Mouse (Mus musculus) hindbrain, embryonic 15.5 days (tissue): Measurements from ENCODE around the gene Tbc1d2b. TPM values are rescaled to one million over a fixed set of nuclear protein-coding genes. Genes with fewer than 3 reads are reported as not detected.
A peak's percentile ranks its signal among the peaks of the same experiment; 100 is the strongest.

ENCODE experiments used
- ATAC-seq: fragments of 200-750 bp; cut with Nextera tagmentation; 2 replicates; pipeline ENCODE4 v1.8.0; 2017; ENCODE audit warnings: low read depth, moderate number of reproducible peaks, moderate TSS enrichment; ENCODE audit not compliant: low FRiP score
- H3K27ac ChIP-seq: fragments of 300-500 bp; sonication (generic); replicated peaks from 2 replicates; pipeline ENCODE4 v1.5.1; 2015; ENCODE audit warnings: mild to moderate bottlenecking, inconsistent platforms
- H3K27me3 ChIP-seq: fragments of 300-500 bp; sonication (generic); 2 replicates; pipeline ENCODE4 v1.6.1; 2015; ENCODE audit warnings: control low read depth, inconsistent platforms
- H3K36me3 ChIP-seq: fragments of 300-500 bp; sonication (generic); 2 replicates; pipeline ENCODE4 v1.6.1; 2015; ENCODE audit warnings: control low read depth, inconsistent platforms
- H3K4me1 ChIP-seq: fragments of 300-500 bp; sonication (generic); replicated peaks from 2 replicates; pipeline ENCODE4 v1.6.1; 2015; ENCODE audit warnings: control low read depth, inconsistent platforms
- H3K4me2 ChIP-seq: fragments of 300-500 bp; sonication (generic); 2 replicates; pipeline ENCODE4 v1.6.1; 2015; ENCODE audit warnings: moderate library complexity, mild to moderate bottlenecking, inconsistent platforms
- H3K4me3 ChIP-seq: fragments of 300-500 bp; sonication (generic); 2 replicates; pipeline ENCODE4 v1.5.1; 2015; ENCODE audit warnings: mild to moderate bottlenecking, inconsistent platforms
- H3K9ac ChIP-seq: fragments of 300-500 bp; sonication (generic); 2 replicates; pipeline ENCODE4 v1.6.1; 2015; ENCODE audit warnings: inconsistent platforms
- H3K9me3 ChIP-seq: fragments of 300-500 bp; sonication (generic); 2 replicates; pipeline ENCODE4 v1.6.1; 2016; ENCODE audit warnings: control low read depth, inconsistent platforms
- WGBS: fragments of 180-500 bp; shearing (Covaris S2); methylation state at CpG from one replicate; pipeline ENCODE4 v1.1.7; 2015; 5-methylcytosine and 5-hydroxymethylcytosine counted together
- polyA plus RNA-seq: library from polyadenylated mRNA; unstranded; fragments of >200 nt; fragmentation: Nextera tagmentation; extraction: Ambion mirVana; gene quantifications from 2 replicates; pipeline ENCODE4 v1.2.1, GENCODE M21; 2015

Tbc1d2b gene
- polyA plus RNA-seq, 1 experiment from 2014 or later: 6.7 TPM

- ATAC-seq: no peak
- no peak overlapping the region for H3K9ac ChIP-seq
- no peaks in the 10 kb centered on the region for H3K4me1 ChIP-seq
- no peaks in the 10 kb centered on the region for H3K9me3 ChIP-seq
- WGBS: 72% methylated on average over 3 of the region's 3 CpGs
- H3K4me3 ChIP-seq: no peak overlapping the region
- no peak overlapping the region for H3K4me2 ChIP-seq
- H3K27ac ChIP-seq: no peak overlapping the region
- no peaks in the 10 kb centered on the region for H3K36me3 ChIP-seq
- no peaks in the 10 kb centered on the region for H3K27me3 ChIP-seq
Measured at GRCm38 (mm10) chr9:90262063-90262462, 8.5 kb downstream of the Tbc1d2b start.

DNA sequence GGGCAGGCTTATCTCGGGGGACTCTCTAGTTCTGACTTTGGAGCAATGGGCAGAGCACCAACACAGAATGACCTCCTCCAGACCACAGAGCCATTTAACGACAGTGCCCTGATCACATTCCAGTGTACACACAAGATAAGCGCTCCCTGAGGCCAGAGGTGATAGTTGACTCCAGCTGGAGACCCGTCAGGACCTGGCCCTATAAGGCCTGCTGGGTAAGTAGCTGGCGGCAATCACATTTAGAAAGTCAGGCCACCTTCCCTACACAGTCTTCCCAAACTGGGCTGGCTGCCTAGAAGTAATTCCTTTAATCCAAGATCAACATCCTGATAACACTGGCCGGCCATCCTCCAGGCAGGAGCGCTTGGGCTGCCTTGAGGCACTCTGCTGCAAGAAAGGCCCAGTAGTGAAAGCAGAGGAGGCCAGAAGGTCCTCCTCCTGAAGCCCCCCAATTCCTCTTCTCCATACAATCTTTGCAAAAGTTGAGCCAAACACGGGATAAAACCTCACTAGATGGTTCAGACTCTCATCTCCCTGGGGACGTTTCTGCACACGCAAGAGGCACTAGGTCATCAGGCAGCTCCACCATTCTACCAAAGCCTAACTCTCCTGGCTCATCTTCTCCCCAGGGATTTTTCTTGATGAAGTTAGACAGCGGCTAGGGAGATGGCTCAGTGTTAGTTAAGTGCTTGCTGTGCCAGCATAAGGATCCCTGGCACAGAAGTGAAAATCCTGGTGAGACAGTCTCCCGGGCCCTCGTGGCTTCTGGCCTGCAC lies 9.8 kb downstream of the Tbc1d2b start:
- no peak overlapping the region for H3K27ac ChIP-seq
- no peak overlapping the region for H3K4me3 ChIP-seq
- WGBS: 75% methylated on average over 13 of the region's 13 CpGs
- ATAC-seq: no peak
- H3K9me3 ChIP-seq: no peaks in the 10 kb centered on the region
- no peak overlapping the region for H3K9ac ChIP-seq
- H3K27me3 ChIP-seq: no peaks in the 10 kb centered on the region
- H3K36me3 ChIP-seq: no peaks in the 10 kb centered on the region
- H3K4me2 ChIP-seq: no peak overlapping the region
- H3K4me1 ChIP-seq: 0 out of 2 replicates have a peak, but pooled peaks cover 3% of the 10 kb centered on the region

- Histone ChIP-seq H3K27me3 (no peaks in the 10 kb centered on the region), H3K27ac (no peak overlapping the region), H3K4me3 (no peak overlapping the region), H3K4me1 (0 out of 2 replicates have a peak, but pooled peaks cover 3% of the 10 kb centered on the region), H3K9ac (no peak overlapping the region), H3K4me2 (no peak overlapping the region), H3K9me3 (no peaks in the 10 kb centered on the region), H3K36me3 (no peaks in the 10 kb centered on the region)
- ATAC-seq: no peak
- 88% methylated on average over 6 of the region's 6 CpGs for WGBS
Measured at GRCm38 (mm10) chr9:90260079-90260478, 10.5 kb downstream of the Tbc1d2b start.

DNA sequence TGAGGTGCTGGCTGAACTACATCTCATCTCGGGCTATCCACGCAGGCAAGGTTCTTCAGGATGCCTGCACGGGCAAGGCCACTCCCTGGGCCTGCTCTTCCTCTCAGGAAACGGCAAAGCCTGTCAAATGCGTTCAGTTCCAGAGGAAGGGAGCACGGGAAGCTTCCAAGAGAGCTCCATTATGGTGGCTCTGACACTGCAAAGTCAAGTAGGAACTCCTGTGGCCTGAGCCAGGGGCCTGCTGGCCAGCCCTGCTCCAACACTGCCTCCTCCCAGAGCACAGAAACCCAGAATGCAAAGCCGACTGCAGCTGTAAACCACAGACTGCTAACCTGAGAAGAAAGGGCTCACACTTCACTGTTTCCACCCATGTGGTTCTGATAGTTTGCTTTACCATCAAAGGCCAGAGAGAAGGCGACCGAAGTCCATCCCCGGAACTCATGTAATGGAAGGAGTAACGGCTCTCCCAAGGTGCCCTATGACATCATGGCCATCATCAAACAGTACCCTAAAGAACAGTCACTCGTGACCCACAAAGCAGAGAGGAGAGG lies 11.1 kb downstream of the Tbc1d2b start:
- Histone ChIP-seq H3K36me3 (no peaks in the 10 kb centered on the region), H3K9me3 (no peaks in the 10 kb centered on the region), H3K9ac (no peak overlapping the region), H3K4me1 (0 out of 2 replicates have a peak, but pooled peaks cover 3% of the 10 kb centered on the region), H3K27me3 (no peaks in the 10 kb centered on the region), H3K4me2 (no peak overlapping the region), H3K27ac (no peak overlapping the region), H3K4me3 (no peak overlapping the region)
- WGBS: 90% methylated on average over 12 of the region's 12 CpGs
- ATAC-seq: no peak

DNA sequence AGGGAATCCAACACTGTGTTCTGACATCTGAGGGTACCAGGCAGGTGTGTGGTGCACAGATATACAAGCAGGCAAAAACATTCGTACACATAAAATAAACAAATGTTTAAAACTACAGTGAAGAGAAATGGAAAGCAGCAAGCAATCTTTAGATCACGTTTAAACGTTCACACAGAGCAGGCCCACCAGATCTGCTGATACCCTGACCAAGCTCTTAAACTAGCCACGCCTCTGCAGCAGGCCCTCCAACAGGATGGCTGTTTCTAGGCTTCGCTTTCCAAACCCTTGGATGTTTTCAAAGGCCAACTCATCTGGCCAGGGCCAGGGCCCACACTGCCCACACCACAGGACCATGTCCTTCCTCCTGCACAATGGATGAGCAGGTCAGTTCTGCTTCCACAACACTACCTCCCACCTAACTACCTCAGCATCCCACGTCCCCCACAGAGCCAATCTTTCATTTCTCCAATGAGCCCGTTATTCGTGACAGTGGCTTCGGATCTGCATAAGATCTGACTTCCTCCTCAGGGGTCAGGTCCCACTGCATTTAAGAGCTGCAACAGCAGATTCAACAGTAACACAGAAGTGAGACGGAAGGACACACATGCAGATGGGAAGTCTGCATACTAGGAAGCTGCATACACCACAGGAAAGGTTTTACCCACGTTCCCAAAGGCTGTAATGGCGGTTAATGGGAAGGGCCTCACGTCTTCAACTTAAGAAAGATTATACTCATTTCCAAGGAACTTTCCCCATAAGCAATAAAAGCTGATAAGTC lies 12.7 kb downstream of the Tbc1d2b start:
- H3K27ac ChIP-seq: no peak overlapping the region
- no peak overlapping the region for H3K4me2 ChIP-seq
- 83% methylated on average over 13 of the region's 13 CpGs for WGBS
- H3K9ac ChIP-seq: no peak overlapping the region
- no peaks in the 10 kb centered on the region for H3K9me3 ChIP-seq
- H3K36me3 ChIP-seq: no peaks in the 10 kb centered on the region
- H3K4me3 ChIP-seq: no peak overlapping the region
- no peak for ATAC-seq
- no peaks in the 10 kb centered on the region for H3K27me3 ChIP-seq
- H3K4me1 ChIP-seq: 0 out of 2 replicates have a peak, but pooled peaks cover 3% of the 10 kb centered on the region

GRCm38 (mm10) chr9:90257220-90257619 lies 13.4 kb downstream of the Tbc1d2b start:
- no peak overlapping the region for H3K9ac ChIP-seq
- H3K27ac ChIP-seq: no peak overlapping the region
- H3K4me3 ChIP-seq: no peak overlapping the region
- H3K36me3 ChIP-seq: no peaks in the 10 kb centered on the region
- no peaks in the 10 kb centered on the region for H3K27me3 ChIP-seq
- no peaks in the 10 kb centered on the region for H3K9me3 ChIP-seq
- WGBS: 79% methylated on average over 7 of the region's 7 CpGs
- H3K4me1 ChIP-seq: 0 out of 2 replicates have a peak, but pooled peaks cover 3% of the 10 kb centered on the region
- no peak overlapping the region for H3K4me2 ChIP-seq
- ATAC-seq: no peak

- Histone ChIP-seq H3K4me3 (no peak overlapping the region), H3K9ac (no peak overlapping the region), H3K27me3 (no peaks in the 10 kb centered on the region), H3K27ac (0 out of 2 replicates have a peak overlapping the region, but pooled peaks have one; percentile 47), H3K36me3 (no peaks in the 10 kb centered on the region), H3K4me2 (no peak overlapping the region), H3K9me3 (no peaks in the 10 kb centered on the region), H3K4me1 (0 out of 2 replicates have a peak, but pooled peaks cover 3% of the 10 kb centered on the region)
- ATAC-seq: peak; percentile 80
- WGBS: 40% methylated on average over 6 of the region's 6 CpGs
Measured at GRCm38 (mm10) chr9:90255844-90256405, 14.7 kb downstream of the Tbc1d2b start.

DNA sequence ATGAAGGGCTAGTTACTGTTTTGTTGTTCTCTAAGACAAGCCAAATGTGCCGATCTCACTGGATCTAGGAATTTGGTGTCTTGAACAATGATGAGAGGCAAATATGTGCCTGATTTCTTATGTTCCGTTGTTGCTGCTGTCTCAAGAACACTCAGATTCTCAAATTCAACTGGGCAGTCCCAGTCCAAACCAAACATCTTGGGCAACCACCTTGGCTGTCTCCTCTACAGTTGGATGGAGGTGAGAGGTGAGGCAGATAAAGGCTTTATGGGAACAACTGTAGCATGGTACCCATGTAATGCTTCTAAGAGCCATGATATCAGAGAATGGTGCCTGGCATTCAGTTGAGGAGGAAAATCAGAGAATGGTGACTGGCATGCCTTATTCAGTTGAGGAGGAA lies 17.4 kb downstream of the Tbc1d2b start:
- Histone ChIP-seq H3K9me3 (no peaks in the 10 kb centered on the region), H3K4me2 (no peak overlapping the region), H3K27me3 (no peaks in the 10 kb centered on the region), H3K4me1 (0 out of 2 replicates have a peak, but pooled peaks cover 3% of the 10 kb centered on the region), H3K27ac (no peak overlapping the region), H3K36me3 (no peaks in the 10 kb centered on the region), H3K4me3 (no peak overlapping the region), H3K9ac (no peak overlapping the region)
- ATAC-seq: no peak
- 91% methylated on average over 2 of the region's 2 CpGs for WGBS

GRCm38 (mm10) chr9:90250964-90251750 lies 19.4 kb downstream of the Tbc1d2b start:
- Histone ChIP-seq H3K27me3 (no peaks in the 10 kb centered on the region), H3K27ac (no peak overlapping the region), H3K4me1 (0 out of 2 replicates have a peak, but pooled peaks cover 2% of the 10 kb centered on the region), H3K9me3 (no peaks in the 10 kb centered on the region), H3K9ac (no peak overlapping the region), H3K4me2 (no peak overlapping the region), H3K36me3 (no peaks in the 10 kb centered on the region), H3K4me3 (no peak overlapping the region)
- 90% methylated on average over 13 of the region's 13 CpGs for WGBS
- no peak for ATAC-seq

DNA sequence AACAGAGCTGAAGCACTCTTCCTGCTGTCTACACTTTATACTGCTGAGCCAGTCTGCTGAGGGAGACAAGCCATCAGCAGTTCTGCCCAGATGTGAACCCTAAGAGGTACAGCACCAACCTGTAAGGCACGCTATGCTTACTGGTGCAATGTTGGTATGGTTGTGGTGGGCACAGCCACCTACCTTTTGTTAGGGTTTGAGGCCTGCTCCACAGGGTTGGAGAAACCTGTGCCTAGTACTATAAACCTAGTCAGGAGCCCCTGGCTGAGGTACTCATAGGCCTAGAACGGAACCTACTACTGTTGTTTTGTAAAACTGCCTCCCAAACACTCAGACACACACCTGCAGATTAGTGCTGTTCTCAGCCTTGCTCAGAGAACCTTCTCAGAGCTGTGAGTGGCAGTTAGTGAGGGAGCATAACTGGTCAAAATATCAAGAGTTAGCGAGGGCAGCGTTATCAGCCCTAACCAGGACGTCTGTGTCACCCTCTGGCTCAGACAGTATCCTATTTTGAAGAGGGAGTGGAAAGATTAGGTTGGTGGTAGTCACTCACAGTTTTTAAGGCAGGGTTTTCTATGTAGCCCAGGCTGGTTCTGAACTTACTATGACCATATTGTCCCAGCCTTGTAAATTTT lies 20.3 kb downstream of the Tbc1d2b start:
- no peaks in the 10 kb centered on the region for H3K4me1 ChIP-seq
- no peak overlapping the region for H3K9ac ChIP-seq
- H3K4me3 ChIP-seq: no peak overlapping the region
- no peak for ATAC-seq
- no peak overlapping the region for H3K4me2 ChIP-seq
- no peaks in the 10 kb centered on the region for H3K27me3 ChIP-seq
- WGBS: 90% methylated on average over 5 of the region's 5 CpGs
- no peaks in the 10 kb centered on the region for H3K9me3 ChIP-seq
- no peak overlapping the region for H3K27ac ChIP-seq
- no peaks in the 10 kb centered on the region for H3K36me3 ChIP-seq

DNA sequence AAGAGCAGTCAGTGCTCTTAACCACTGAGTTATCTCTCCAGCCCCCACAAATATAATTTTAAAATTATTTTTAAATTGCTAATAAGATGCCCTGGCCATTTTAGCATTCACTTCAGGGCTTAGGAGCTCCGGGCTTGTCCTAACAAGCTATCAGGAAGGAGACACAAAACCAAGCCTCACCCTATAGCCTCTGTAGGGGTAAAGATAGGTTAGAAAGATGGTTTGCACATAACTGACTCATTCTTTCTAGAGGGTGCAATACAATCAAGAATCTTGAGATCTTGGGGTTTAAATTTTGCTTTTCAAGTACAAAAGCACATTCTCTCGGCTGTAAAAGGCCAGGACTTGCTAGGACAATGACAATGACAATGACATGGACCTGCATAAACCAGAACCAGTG lies 21.6 kb downstream of the Tbc1d2b start:
- Histone ChIP-seq H3K27ac (no peak overlapping the region), H3K4me1 (no peaks in the 10 kb centered on the region), H3K4me3 (no peak overlapping the region), H3K36me3 (no peaks in the 10 kb centered on the region), H3K9ac (no peak overlapping the region), H3K9me3 (no peaks in the 10 kb centered on the region), H3K27me3 (no peaks in the 10 kb centered on the region), H3K4me2 (no peak overlapping the region)
- ATAC-seq: no peak
- 88% methylated on average over 2 of the region's 2 CpGs for WGBS
